Mouse (Mus musculus) left cerebral cortex, postnatal 4 days (tissue): ENCODE data around the gene Traf5. TPM values are rescaled to one million over a fixed set of nuclear protein-coding genes. Genes with fewer than 3 reads are reported as not detected.

Source experiments
- DNase-seq: peaks from one replicate; pipeline ENCODE4 v3.0.0-alpha.2; 2022
- intact Hi-C: fragments of 180-260 bp; cut with DNase I; formaldehyde crosslinking; loops from one replicate; pipeline ENCODE4 v1.15.1; 2025
- total RNA-seq, 2 experiments: library from RNA; stranded (reverse); gene quantifications; 2 replicates each; pipeline ENCODE4 v1.2.3; 2021

Gene Traf5
- total RNA-seq = 1 to 10 TPM; 3.4 to 4.6 TPM

DNA sequence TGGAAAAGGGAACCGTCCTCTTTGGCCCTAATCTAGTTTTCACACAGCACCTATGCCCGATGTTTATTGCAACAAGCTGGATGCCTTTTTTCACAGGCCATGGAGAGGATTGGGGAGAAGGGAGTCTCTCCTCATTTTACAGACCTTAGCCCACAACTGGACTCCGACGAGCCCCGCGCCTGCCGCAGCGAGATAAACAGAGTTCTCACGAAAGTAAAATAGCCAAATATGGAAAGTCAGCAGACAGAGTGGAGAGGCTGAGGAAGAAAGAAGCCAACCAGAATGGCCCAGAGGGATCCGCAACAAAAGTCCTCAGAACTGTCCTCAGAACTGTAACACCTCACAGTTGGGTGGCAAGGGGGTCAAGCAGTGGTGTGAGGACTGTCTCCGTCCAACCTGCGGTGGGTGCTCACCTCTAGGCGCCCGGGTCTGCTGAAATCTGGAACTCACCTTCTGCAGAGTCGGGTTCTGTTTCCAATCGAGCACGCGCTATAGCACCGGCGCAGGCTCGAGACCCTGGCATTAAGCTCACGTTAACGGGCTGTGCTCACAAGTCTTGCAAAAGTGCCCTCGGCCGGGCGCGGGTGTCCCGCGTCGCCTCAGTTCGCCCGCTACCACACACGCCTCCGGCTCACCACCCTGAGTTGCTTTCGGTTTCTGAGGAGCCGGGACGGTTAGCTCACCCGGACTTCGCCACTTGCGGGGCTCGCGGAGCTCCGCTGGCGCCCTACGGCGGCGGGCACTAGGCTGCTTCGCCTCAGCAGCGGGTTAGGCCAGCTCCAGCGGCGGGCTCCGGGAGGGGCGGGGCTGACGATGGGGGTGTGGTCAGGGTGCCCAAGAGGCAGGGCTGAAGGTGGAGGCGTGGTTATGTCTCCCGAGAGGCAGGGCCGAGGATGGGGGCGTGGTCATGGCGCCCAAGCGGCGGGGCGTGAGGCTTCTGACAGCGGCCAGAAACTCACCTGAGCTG lies at the start of gene Traf5:
Traf5 (minus strand) TSS at position 754 of the 967 bp plus-strand sequence.
- peak; percentile 94 for DNase-seq
- intact Hi-C loops = loop anchor here (2.0 kb wide), 2 partner anchors 127 to 257 kb away; no protein-coding TSS in a partner anchor

DNA sequence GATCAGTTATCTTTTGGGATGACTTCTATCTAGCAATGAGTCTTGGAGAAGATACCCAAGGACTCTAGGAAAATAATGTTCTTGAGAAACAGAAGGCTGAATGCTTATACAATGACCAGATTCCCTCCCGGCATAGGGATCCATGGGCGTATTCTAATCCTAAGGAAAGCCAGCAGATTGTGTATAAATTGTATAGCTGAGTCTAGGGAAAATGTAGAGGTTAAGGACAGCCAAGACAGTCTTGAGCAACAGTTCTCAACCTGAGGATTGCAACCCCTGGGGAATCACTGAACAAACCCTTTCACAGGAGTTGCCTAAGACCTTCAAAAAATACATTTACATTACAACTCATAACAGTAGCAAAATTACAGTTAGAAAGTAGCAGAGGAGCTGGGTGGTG lies 48.0 kb upstream of the Traf5 start:
- DNase-seq = no peak
- intact Hi-C loops = no loop called here

DNA sequence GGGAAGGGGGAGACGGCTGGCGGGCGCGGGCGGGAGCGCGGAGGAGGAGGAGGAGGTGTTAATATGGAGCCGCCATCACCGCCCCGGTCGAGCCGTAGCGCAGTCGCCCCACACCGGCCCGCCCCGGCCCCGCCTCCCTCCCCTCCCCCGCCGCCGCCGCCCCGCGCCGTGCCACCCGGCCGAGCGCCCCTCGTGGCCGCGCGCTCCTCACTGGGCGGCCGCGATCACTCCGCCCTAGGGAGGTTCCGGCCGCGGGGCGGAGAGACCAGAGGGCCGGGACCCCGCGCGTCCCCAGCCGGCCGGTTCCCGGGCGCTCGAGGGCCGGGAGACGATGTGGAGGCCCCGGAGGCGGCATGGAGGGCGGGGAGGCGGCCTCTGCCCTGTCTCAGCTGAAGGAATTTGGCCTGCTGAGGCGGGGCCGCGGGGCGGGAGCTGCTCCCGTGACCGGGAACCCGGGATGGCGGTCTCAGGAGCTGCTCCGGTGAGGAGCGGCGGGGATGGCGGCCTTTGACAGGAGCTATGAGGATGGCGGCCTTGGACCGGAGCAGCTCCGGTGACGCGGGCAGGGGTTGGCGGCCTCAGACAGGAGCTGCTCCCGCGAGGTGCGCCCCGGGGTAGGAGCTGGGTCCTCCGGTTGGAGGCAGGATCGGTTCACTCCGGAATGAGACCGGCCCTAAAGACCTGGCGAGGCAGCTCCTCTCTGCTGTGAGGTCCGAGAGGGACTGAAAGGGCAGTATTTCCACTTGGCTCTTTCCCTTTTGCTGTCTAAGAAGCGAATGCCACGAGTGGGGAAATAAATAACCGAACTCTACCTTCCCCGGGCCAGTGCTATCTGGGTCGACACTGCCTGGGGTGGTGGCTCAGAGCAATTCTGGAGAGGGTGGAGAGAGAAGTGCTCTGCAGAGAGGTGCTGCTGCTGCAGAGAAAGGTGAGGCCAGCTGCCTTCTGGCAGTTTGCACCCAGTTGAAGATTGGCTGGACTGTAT lies 45.9 kb upstream of the Traf5 start, which contains the start of gene Rcor3:
Rcor3 (minus strand) TSS at position 137 of the 985 bp plus-strand sequence.
- DNase-seq = peak; percentile 87
- intact Hi-C loops = no loop called here

DNA sequence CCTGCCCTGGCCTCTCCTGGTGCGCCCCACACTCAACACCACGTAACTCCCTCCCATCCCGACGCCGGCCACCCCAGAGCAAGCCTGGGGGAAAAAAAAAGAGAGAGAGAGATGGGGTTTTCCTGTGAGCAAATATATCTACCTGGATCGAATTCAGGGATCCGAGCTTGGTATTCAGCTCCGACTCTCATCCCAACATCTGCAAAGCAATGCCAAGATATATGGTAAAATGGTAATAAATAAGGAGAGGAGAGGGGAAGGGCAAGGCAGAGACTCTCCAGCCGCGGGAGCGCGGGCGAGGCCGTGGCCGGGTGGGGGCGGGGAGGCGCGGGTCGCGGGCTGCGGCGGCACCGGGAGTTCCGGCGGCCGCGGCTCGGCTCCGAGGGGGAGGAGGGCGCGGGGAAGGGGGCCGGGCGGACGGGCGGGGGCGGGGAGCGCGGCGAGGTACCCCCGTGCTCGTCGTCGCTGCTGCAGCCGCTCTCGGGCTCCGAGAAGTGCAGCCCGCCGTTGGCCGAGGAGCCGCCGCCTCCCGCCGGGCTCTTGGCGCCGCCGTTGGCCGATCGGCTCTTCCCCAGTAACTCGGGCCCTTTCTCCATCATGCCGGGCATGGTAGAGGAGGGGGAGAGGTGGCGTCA lies 45.0 kb upstream of the Traf5 start:
- intact Hi-C loops = no loop called here
- DNase-seq = no peak

DNA sequence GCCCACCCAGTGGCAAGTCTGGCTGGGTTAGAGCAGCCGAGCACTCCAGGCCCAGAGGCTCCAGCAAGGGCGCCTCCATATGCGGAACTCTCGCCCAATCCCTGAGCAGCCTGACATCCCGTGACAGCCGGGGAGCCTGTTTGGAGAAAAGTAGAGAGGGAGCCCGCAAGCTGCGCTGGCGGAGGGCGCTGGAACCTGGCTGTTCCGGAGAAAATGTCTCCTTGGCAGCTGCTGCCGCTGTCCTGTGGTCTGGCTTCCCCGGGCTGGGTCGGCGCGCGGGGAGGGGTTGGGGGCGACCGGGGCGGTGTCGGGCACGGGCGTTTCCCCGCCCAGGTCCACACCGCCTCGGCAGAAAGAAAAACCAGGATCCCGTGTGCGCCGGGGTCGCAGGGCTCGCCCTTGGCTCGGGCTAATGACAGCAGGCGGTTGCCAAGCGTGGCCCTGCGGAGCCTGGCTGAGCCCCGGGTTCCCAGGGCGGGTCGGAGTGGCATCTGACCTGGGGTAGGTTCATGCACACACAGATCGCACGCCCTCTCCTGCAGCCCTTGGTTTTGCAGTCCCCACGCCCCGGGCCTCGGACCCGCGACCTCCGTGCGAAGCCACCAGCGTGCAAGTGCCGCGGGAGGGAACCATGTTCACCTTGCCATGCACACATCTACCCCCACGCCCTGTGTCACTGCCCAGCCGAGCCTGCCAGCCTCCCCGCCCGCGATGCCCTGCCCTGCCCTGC lies 44.4 kb upstream of the Traf5 start:
- intact Hi-C loops = no loop called here
- peak; percentile 90 for DNase-seq

DNA sequence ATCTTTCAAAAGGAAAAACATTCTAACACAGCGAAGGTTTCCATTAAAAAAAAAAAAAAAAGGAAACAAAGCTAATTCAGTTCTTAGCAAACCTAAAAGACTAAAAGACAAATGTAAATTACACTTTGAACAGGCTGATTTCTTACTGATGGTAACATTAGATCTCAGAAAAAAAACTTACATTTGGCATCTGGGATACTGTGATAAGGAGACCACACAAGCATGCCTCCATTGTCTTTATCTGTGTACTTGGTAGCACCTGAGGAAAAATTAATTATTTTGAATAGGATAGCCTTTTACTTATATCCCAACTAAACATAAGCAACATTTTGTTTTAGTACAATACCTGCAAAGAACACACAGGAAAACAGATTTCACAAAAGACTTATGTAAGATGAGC lies 37.8 kb upstream of the Traf5 start:
- no peak for DNase-seq
- intact Hi-C loops = no loop called here

DNA sequence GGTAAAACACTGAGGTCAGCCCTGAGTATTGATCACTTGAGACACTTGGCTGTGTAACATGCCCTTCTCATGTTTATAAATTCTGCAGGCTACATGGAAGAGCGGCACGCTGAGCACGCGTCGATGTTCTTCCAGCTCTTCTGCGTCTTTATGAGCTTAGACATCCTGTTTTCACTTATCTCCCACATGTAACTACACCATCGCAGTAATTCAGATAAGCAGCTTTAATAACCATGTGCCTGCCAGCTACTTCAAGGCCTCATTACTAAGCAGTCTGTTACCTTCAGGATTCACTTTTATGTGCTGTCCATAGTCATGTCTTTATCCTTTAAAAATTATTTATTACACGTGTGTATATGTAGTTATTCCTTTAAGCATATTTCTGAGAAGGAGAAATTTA lies 36.0 kb upstream of the Traf5 start:
- DNase-seq = no peak
- intact Hi-C loops = no loop called here

DNA sequence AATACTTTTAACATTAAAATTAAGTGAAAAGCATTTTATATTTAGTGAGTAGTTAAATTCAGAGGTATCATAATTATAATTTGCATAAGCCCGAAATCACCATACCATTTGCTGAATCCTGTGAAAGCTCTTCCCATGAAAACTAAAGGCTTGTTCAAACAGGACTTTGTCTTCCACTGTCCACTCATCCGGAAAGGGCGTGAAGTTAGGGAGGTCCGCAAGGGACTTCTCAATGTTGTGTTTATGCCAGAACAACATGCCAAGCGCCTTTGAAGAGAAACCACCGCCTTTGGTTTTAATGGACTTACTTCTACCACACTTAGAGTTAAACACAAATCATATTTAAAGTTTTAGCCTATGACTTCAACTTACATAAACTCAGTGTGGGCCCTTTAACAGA lies 33.4 kb upstream of the Traf5 start:
- intact Hi-C loops = no loop called here
- DNase-seq = no peak

DNA sequence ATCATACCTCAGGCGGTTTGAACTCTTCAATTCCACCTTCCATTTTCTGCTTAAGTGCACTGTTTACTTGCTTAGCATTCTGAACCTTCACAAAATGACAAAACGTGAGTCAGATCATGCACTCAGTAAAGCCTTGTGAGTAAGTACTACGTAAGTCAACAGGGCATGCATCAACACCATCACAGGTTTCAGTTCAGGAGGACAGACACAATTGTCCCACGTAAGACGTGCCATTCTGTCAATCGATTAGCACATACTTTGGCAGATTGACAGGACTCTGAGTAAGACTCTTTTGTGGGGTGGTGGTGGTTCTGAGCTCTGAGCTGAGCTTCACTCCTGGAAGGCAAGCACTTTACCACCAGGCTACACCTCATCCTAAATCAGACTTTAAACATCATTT lies 23.9 kb upstream of the Traf5 start:
- intact Hi-C loops = no loop called here

DNA sequence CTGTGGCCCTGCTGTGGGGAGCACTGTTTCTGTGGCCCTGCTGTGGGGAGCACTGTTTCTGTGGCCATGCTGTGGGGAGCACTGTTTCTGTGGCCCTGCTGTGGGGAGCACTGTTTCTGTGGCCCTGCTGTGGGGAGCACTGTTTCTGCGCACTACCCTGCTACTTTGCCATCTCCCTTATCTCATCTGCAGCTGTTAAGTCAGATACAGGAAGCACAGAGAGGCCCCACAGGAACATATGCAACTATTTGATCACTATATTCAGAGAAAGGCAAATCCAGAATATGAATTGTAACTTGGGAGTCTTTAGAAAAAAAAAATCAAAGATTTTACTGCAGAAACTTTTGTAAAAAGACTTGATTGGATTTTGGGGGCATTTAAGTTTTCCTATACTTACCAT lies 23.0 kb upstream of the Traf5 start:
- intact Hi-C loops = no loop called here
- no peak for DNase-seq

More for the DNA sequence above, 23.9 kb upstream of the Traf5 start:
- DNase-seq = no peak

DNA sequence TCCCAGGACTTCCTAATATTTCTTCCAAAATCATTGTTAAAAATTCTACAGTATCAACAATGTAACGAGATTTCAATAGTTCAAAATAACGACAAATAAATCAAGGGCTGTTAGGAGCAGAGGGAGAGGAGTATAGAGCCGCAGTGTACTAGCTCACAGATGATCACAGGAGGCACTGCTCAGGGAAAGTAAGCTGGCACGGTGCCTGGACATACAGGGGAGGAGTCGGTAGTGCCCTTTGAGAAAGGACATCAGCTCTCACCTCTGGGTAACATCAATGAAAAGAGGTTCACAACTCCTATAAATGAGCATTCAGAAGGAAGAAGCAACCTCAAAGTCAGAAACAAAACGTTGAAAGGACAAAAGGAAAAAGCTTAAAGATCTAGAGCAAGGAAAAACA lies 16.8 kb upstream of the Traf5 start:
- intact Hi-C loops = no loop called here
- DNase-seq = peak; percentile 35

DNA sequence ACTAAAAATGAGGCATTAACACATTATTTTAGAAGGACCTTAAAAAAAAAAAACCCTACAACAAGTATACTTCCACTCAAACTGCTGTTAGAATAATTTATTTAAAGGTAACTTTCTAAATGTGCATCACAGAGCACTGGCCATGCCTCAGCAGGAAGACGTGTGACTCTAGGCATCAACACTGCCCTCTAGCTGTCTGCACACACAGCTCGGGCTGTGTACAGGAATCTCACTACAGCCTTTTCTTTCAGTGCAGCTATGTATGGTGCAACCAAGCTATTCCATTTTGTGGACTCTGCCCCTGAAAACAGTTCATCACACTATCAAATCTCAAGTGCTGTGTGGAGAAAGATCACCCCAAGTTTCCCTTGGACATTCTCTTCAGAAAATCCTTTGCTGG lies 15.0 kb upstream of the Traf5 start:
- intact Hi-C loops = no loop called here
- no peak for DNase-seq

DNA sequence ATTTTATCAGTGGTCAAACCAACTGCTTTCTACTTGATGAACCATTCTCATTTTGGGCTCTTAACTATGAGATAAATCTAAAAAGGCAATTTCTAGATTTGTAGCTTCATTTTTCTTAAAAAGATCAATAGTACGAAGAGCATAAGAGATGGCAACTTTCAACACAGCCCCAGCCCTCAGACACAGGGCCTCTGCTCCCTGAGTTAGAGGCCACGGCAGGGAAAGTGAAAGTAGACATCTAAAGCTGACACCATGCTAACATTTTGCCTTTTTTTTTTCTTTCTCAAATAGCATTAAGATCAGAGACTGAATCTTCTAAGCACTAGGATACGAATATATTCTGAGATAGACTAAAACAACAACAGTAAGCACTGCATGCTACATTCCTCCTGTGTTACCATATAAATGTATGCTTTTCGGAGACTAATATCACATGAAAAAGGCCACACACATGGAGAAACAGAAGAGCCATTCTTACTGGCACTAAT lies 13.6 kb upstream of the Traf5 start:
- intact Hi-C loops = no loop called here
- DNase-seq = no peak

DNA sequence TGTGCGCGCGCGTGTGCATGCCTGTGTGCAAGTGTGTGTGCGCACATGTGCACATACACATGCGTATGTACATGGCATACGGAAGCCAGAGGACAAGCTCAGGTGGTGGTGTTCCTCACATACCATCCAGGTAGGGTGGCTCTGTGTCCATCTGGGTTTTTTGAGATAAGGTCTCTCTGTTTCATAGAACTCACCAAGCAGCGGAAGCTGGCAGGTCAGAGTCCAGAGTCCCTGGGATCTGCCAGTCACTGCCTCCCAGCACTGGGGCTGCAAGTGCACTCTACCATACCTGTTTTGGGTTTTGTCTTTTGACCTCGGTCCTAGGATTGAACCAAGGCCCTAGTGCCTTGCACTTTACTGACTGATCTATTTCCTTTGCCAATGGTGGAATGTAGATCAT lies 11.7 kb upstream of the Traf5 start:
- DNase-seq = no peak
- intact Hi-C loops = no loop called here

DNA sequence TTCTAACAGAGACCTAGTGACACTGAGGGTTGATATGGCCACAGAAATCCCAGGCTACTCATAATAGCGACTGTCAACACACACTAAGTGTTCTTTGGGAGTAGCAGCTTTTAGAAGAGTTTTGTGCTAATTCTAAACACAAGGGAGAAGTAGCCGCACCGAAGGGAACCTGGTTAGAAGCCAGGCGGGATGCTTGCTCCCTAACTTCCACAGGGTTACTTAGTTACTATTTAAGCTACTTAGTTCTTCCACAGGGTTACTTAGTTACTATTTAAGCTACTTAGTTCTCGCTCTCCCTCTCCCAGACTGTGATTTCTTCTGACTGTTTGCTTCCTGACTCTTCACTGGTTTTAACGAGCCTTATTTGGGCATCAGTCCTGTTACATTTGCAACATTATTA lies 10.8 kb upstream of the Traf5 start:
- intact Hi-C loops = no loop called here
- no peak for DNase-seq

DNA sequence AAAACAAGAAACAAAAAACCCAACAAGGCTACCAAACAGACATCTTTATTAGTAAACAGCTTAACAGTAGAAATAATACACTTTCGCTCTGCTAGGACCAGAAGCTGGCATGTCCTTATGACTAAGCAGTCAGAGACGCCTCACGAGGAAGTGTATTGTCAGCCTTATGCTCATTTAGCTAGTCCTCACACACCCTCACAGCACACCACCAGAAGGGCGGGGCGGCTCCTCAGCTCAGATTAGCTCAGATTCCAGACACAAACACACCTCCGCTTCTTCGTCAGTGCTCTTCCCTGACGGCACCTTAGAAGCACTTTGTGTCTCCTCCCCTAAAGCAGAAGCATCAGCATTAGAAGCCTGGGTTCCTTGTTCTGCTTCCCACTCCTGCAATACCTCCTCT lies 9.0 kb upstream of the Traf5 start:
- intact Hi-C loops = no loop called here
- no peak for DNase-seq

DNA sequence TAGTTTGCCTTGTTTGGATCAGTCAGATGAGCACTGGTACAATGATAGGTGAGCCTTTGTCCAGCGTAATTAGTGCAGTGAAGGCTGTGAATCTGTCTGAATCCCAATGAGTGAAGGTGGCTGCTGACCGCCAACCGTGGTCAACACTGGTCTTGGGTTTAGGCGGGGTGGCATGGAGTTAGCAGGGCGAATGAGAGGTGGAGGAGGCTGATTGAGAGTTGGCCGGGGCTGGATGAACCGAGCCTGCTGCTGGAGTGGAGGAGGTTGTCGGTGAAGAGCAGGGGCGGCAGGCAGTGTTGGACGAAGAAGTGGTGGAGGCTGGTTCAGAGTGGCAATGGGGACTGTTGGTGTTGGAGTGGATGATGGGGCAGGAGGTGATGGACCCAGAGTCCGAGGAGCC lies 8.4 kb upstream of the Traf5 start:
- no peak for DNase-seq

DNA sequence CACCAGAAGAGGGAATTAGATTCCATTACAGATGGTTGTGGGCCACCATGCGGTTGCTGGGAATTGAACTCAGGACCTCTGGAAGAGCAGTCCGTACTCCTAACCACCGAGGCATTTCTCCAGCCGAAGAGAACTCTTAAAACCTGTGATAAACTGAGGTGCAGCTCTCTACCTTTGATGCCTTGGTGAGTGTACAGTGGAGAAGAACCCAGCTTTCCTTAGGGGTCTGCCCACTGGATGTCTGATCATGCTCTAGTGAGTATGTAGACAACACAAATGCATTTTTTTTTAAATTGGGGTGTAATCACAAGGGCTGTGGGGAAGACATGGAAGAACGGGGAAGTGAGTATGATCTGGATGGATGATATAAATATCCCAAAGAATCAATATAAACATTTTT lies 3.3 kb upstream of the Traf5 start:
- DNase-seq = no peak
- intact Hi-C loops = no loop called here

More for the DNA sequence above, 8.4 kb upstream of the Traf5 start:
- intact Hi-C loops = no loop called here

DNA sequence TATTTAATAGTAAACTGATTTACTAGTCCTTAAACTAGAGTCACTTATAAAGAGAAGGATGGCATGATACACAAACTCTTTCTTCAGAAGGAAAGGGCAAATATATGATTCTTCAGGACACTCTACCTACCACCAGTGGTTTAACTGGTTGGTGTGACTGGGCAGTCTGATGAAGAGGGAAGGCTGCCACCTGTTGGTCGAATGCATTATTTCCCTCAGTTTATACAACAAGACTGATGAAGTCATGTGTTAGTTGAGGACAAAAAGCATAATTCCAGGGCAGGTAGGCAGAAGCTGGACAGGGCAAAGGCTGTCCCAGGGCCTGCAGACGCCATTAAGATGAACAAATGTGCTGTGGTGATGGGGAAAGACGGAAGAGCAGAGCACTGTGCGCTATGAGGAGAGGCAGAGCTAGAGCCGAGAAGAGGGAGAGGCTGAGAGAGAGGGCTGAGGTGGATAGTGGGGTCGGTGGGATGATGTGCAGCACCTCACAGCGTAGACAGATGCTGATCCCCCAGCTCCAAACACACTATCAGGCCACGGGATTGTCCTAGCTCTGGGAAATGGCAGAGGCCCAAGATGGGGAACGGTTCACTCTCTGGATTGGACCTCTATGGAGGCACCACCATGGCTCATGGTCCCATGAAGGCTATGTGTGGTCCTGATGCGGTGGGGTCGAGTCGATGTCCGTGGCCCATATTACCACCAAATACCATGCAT lies 2.3 kb upstream of the Traf5 start:
- DNase-seq = peak; percentile 61
- intact Hi-C loops = no loop called here
